Mouse (Mus musculus) lung, adult 2 months (tissue): ENCODE data around the gene Atf6.

ENCODE experiments used
- CTCF ChIP-seq: fragments of 200-500 bp; IDR thresholded peaks from 2 replicates; pipeline ENCODE4 v1.5.1; 2011; ENCODE audit warnings: mild to moderate bottlenecking, low read length, control low read depth; ENCODE audit not compliant: insufficient read depth
- POLR2A ChIP-seq: fragments of 200-500 bp; IDR thresholded peaks from 2 replicates; pipeline ENCODE4 v1.6.1; 2011; ENCODE audit warnings: low read depth, mild to moderate bottlenecking, control low read depth, low read length, borderline replicate concordance; ENCODE audit errors: extremely low read depth

- TF ChIP-seq POLR2A: no peak
- no peak for TF ChIP-seq CTCF
Measured at GRCm38 (mm10) chr1:170734866-170735265, 132.7 kb downstream of the Atf6 start.
